Mouse (Mus musculus) testis, adult 2 months (tissue): Measurements from ENCODE around the gene Mta3. TPM values are rescaled to one million over a fixed set of nuclear protein-coding genes. Genes with fewer than 3 reads are reported as not detected.

ENCODE experiments used
- H3K27ac ChIP-seq: fragments of 200-500 bp; 2 replicates; pipeline ENCODE4 v1.5.1; 2012; ENCODE audit warnings: low read depth, low read length; ENCODE audit not compliant: control insufficient read depth, insufficient read depth
- H3K27me3 ChIP-seq: fragments of 200-500 bp; 2 replicates; pipeline ENCODE4 v1.6.1; 2012; ENCODE audit warnings: mild to moderate bottlenecking, low read length, moderate library complexity; ENCODE audit not compliant: control insufficient read depth, insufficient read depth
- H3K36me3 ChIP-seq: fragments of 200-500 bp; 2 replicates; pipeline ENCODE4 v1.6.1; 2012; ENCODE audit warnings: mild to moderate bottlenecking, low read length; ENCODE audit not compliant: control insufficient read depth, insufficient read depth
- H3K4me1 ChIP-seq: fragments of 200-500 bp; 2 replicates; pipeline ENCODE4 v1.6.1; 2012; ENCODE audit warnings: low read length; ENCODE audit not compliant: control insufficient read depth, insufficient read depth
- H3K4me3 ChIP-seq: fragments of 200-500 bp; 2 replicates; pipeline ENCODE4 v1.5.1; 2012; ENCODE audit warnings: low read depth, mild to moderate bottlenecking, low read length, moderate library complexity, mixed read lengths; ENCODE audit not compliant: control insufficient read depth
- CTCF ChIP-seq: fragments of 200-500 bp; IDR thresholded peaks from 2 replicates; pipeline ENCODE4 v1.5.1; 2012; ENCODE audit warnings: low read depth, mild to moderate bottlenecking, inconsistent platforms, low read length, moderate library complexity; ENCODE audit not compliant: control insufficient read depth, insufficient read depth, insufficient replicate concordance
- POLR2A ChIP-seq: fragments of 200-500 bp; IDR thresholded peaks from 2 replicates; pipeline ENCODE4 v1.6.1; 2012; ENCODE audit warnings: low read depth, mild to moderate bottlenecking, inconsistent platforms, low read length, moderate library complexity; ENCODE audit not compliant: control insufficient read depth
- polyA plus RNA-seq: library from polyadenylated mRNA; depleted of rRNA; stranded (reverse); fragments of >200 nt; gene quantifications from 2 replicates; pipeline ENCODE4 v1.2.3, GENCODE M21; 2012

Mta3 gene
- polyA plus RNA-seq, 1 experiment = 36.3 TPM

DNA sequence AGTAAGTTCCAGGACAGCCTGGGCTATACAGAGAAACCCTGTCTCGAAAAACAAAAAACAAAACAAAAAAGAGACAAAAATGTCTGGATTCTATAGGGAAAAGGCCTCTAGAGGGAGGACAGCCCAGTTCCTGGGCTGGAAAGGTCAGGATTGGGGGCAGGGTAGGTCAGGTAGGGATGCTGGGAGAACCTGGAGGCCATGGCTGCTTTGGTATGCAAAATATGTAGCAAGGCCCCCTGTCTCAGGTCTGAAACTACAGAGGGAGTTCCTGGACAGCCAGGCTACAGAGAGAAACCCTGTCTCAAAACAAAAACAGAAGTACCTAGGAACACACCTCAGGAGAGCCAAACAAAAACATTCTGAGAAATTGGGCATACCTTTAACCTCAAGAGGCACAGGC is 28.6 kb upstream of the Mta3 start:
- H3K4me3 ChIP-seq = no peak overlapping the region
- TF ChIP-seq CTCF (no peak), POLR2A (no peak)
- H3K27me3 ChIP-seq = no peaks in the 10 kb centered on the region
- no peak overlapping the region for H3K27ac ChIP-seq
- H3K4me1 ChIP-seq = no peaks in the 10 kb centered on the region
- H3K36me3 ChIP-seq = no peaks in the 10 kb centered on the region

DNA sequence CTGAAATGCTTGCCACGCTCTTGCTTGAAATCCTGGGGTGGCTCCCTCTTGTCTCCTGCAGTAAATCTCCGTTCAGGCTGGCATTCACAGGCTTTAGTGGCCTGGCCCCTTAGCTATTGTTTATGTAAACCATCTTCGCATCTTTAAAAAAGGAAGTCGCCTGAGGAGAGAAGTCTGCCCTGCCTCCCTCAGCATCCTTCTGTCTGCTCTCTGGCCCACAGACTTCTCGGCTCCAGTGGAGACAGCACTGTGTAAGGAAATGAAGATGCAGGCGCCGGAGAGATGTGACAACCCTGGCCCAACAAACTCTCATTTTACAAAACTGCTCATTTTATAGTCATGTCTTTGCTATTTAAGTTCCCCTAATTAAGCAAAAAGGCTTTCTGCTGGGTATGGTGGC is 24.0 kb upstream of the Mta3 start:
- Histone ChIP-seq H3K27ac (no peak overlapping the region), H3K4me1 (no peaks in the 10 kb centered on the region), H3K4me3 (no peak overlapping the region), H3K36me3 (no peaks in the 10 kb centered on the region), H3K27me3 (no peaks in the 10 kb centered on the region)
- TF ChIP-seq POLR2A = no peak

DNA sequence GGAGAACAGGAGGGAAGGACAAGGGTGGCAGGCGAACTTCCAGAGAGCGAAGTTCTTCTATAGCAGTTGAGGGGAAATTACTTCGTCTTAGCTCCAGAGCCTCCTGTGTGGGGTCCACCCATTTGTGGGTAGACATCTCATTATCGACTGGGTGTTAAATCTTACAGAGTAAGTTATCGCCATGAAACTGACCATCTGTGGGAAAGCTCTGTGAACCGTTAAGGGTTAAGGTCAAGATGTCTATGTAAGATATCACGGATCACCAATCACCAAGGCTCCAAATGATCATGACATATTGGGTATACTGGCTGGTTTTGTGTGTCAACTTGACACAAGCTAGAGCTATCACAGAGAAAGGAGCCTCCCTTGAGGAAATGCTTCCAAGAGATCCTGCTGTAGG is 21.5 kb upstream of the Mta3 start:
- no peak overlapping the region for H3K4me3 ChIP-seq
- H3K27me3 ChIP-seq = no peaks in the 10 kb centered on the region
- no peak overlapping the region for H3K27ac ChIP-seq
- H3K36me3 ChIP-seq = no peaks in the 10 kb centered on the region
- no peak for TF ChIP-seq POLR2A
- H3K4me1 ChIP-seq = no peaks in the 10 kb centered on the region

DNA sequence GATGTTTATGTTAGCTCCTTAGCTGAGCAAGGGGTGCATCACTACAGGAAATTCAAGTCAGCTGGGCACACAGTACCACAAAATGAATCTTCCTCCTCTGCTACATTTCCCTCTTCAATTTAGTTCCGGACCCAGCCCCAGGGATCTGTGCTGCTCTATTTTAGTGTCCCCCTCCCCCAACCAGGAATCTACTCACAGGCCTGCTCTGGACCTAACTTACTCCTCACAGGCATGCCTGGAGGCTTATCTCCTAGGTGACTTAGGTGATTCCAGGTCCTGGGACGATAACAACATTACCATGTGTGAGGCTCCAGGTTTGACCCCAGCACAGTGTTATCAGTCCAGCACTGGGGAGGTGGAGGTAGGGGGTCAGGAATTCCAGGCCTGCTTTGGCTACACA is 15.5 kb upstream of the Mta3 start:
- H3K36me3 ChIP-seq = no peaks in the 10 kb centered on the region

DNA sequence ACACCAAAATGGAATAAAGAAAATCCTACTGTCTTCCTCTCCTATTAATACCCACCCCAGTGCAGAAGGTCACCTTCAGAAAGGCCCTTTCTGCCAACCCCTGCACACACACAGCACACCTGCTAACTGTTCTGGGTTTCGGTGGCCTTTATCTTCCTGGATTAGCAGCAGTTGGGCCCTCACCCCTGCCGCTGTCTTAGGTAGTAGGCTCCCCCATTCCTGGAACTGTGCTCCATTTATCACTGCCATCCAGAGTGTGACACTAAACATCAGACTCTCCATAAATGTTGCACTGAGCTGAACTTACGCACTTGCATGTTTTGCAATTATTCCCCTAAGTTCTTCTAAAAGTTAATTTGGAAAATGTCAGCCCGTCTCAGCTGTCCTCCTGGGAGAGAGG is 14.6 kb upstream of the Mta3 start:
- Histone ChIP-seq H3K27ac (no peak overlapping the region), H3K27me3 (no peaks in the 10 kb centered on the region), H3K4me1 (no peaks in the 10 kb centered on the region), H3K36me3 (no peaks in the 10 kb centered on the region), H3K4me3 (no peak overlapping the region)
- TF ChIP-seq CTCF = no peak
- TF ChIP-seq POLR2A = no peak

More for the DNA sequence above, 15.5 kb upstream of the Mta3 start:
- Histone ChIP-seq H3K27me3 (no peaks in the 10 kb centered on the region), H3K27ac (no peak overlapping the region), H3K4me1 (no peaks in the 10 kb centered on the region), H3K4me3 (no peak overlapping the region)
- TF ChIP-seq CTCF (no peak), POLR2A (no peak)

DNA sequence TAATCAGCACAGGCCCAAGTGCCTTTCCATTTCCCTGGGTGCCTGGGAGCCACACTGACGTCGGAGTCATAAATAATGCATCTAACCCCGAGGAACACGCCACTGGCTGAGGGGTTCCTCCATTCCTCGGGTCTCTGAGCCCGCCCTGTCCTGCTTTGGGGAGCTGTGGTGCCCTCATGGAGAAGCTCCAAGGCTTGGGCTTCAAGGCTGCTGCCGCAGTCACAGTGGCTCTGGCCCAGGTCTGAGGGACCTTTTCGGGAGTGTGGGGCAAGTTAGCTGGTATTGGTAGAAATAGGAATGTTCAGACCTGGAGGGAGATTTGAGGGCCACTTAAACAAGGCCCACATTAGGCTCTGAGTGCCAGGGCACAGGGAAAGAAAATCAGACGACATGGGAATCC is 12.0 kb upstream of the Mta3 start:
- no peak for TF ChIP-seq CTCF
- no peaks in the 10 kb centered on the region for H3K27me3 ChIP-seq
- H3K27ac ChIP-seq = no peak overlapping the region
- H3K36me3 ChIP-seq = no peaks in the 10 kb centered on the region
- H3K4me3 ChIP-seq = no peak overlapping the region
- no peaks in the 10 kb centered on the region for H3K4me1 ChIP-seq

DNA sequence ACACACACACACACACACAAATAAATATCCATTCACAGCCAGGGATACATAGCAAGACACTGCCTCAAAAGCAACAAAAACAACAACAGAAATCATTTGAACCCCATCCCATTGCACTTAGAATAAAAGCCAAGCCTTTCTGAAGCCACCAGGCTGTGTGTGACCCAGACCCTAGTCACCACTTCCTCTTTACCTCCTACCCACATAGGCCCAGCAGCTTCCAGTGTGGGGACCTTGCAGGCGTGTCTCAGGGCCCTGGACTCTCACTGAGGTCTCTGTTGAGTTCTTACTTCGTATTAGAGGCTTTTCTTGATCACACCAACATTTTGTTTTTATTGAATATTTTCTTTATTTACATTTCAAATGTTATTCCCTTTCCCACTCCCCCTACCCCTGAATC is 10.2 kb upstream of the Mta3 start:
- H3K27me3 ChIP-seq = no peaks in the 10 kb centered on the region
- H3K36me3 ChIP-seq = no peaks in the 10 kb centered on the region

DNA sequence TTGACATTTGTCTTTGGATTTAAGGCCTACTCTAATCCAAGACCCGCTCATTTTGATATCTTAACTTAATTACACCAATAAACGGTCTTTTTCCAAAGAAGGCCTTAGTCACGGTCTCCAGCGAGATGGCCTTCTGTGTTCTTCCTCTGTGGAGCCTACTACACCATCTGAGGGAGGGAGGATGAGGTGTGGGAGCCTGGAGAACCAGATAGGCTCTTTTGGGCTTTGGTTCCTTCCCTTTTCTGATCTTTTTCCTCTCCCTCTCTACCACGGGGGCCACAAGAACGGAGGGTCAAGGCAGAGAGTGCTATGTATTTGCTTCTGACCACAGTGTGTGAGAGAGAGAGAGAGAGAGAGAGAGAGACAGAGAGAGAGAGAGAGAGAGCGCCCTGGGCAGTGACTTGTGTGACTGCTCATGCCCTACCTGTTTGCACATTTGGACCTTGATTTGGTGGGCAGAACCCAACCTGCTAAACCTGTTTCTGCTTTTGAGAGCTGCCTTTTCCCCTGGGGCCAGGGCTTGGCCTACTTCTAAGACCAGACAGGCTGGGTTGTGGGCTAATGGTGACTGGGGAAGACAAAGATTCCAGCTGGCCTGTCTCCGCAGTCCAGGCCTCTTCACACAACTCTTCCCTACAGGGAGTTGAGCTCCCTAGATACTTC is 6.8 kb upstream of the Mta3 start:
- no peak overlapping the region for H3K4me3 ChIP-seq
- no peaks in the 10 kb centered on the region for H3K27me3 ChIP-seq
- TF ChIP-seq CTCF = no peak
- no peak for TF ChIP-seq POLR2A
- no peak overlapping the region for H3K27ac ChIP-seq
- no peaks in the 10 kb centered on the region for H3K36me3 ChIP-seq
- no peaks in the 10 kb centered on the region for H3K4me1 ChIP-seq

More for the DNA sequence above, 10.2 kb upstream of the Mta3 start:
- no peaks in the 10 kb centered on the region for H3K4me1 ChIP-seq
- H3K4me3 ChIP-seq = no peak overlapping the region
- TF ChIP-seq POLR2A (no peak), CTCF (no peak)
- no peak overlapping the region for H3K27ac ChIP-seq
